In the genomic region with DNA sequence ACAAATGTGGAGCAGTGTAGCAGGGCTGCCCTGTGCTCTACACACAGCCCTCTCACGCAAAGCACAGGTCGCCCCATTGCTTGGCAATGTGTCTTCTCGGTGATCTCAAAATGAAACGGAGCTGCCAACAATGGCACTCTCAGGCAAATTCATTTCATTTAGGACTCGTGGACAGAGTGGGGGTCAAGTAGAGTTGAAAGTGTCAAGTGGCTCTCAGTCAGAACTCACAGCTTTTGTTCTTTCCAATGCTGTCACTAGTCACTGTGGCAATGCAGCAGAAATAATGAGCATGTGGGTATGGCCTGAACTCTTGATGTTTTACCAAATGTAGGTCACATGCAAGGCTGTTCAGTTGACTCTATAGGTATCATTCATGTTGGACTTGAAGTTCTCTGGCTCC, we compare ENCODE assay signal across 24 mouse cellular contexts.
DNase-seq lines count a peak whose midpoint lies in the region; ATAC-seq and TF ChIP-seq lines count a peak whose summit lies in the region.
"Had no signal": no experiment of that assay in that cellular context is flagged by ENCODE, and none has a peak within 500 bp of the region (broad histone marks: within the 10 kb centered on the region; RNA-seq: fewer than 3 reads in every experiment).

No protein-coding gene starts in this region.

- peak; percentile 61; the same call in 1 of the 2 replicates for ATAC-seq in cerebellum, adult (ENCODE audit: insufficient number of reproducible peaks, low FRiP score, low TSS enrichment)
- ATAC-seq in frontal cortex, adult (ENCODE audit: low TSS enrichment), result 0 out of 2 replicates have a peak, but pooled peaks have one; percentile 15
- ATAC-seq in neural tube, embryonic 11.5 days (ENCODE audit: insufficient read depth, low FRiP score, low TSS enrichment), result no peak; the same call in 1 of the 2 replicates
- no peak for ATAC-seq in midbrain, embryonic 14.5 days (ENCODE audit: low FRiP score, low TSS enrichment)
- ATAC-seq: activated CD4-positive, CD25-positive, alpha-beta regulatory T cell, adult 4 months; CD4-positive, CD25-positive, alpha-beta regulatory T cell, adult 4 months; forebrain, embryonic 16.5 days; hindbrain, embryonic 16.5 days; inflammation-experienced regulatory T-cells, adult 6 months; intestine, postnatal 0 days had no signal

- DNase-seq in cerebellum, adult 11-12 months, result no peak
- DNase-seq in frontal cortex, adult 2 months (ENCODE audit: extremely low spot score in 1 of 2, low spot score in 1 of 2), result no peak
- DNase-seq in brain, embryonic 14.5 days (ENCODE audit: low read depth), result peak; percentile 25
- peak; percentile 33 for DNase-seq in neural tube, embryonic 11.5 days (ENCODE audit: low spot score)
- no peak for DNase-seq in layer of hippocampus, adult 18-20 months (ENCODE audit: low spot score in 2 of 2)
- no peak for DNase-seq in midbrain, embryonic 14.5 days
- DNase-seq: adrenal gland, postnatal 14 days; B cell, adult 2 months; cerebellum, postnatal 36 days; gastrocnemius, adult 2 months; gastrocnemius, postnatal 25 days had no signal

- H3K9ac ChIP-seq in neural tube, embryonic 11.5 days (ENCODE audit: low read length), result no peak overlapping the region
- H3K9ac ChIP-seq in midbrain, embryonic 14.5 days (replicated peaks; ENCODE audit: low read length), result no peak overlapping the region
- H3K9ac ChIP-seq: embryonic facial prominence, embryonic 13.5 days; forebrain, embryonic 12.5 days; heart, embryonic 12.5 days had no signal

- no peak overlapping the region for H3K4me3 ChIP-seq in neural tube, embryonic 11.5 days (ENCODE audit: low read depth, low read length)
- H3K4me3 ChIP-seq in midbrain, embryonic 14.5 days (replicated peaks; ENCODE audit: low read depth, low read length), result no peak overlapping the region
- H3K4me3 ChIP-seq: embryonic facial prominence, embryonic 13.5 days; forebrain, embryonic 12.5 days; gastrocnemius, adult 2 months; heart, embryonic 12.5 days; hindbrain, embryonic 10.5 days had no signal

- no peaks in the 10 kb centered on the region for H3K9me3 ChIP-seq in neural tube, embryonic 11.5 days (ENCODE audit: control insufficient read depth, low read length)
- H3K9me3 ChIP-seq in midbrain, embryonic 14.5 days (ENCODE audit: control insufficient read depth, low read length), result no peaks in the 10 kb centered on the region
- H3K9me3 ChIP-seq: embryonic facial prominence, embryonic 13.5 days; forebrain, embryonic 12.5 days; G1E; heart, embryonic 12.5 days; hindbrain, embryonic 10.5 days had no signal

- TF ChIP-seq CTCF in brain, embryonic 14.5 days (IDR thresholded peaks at IDR 0.05; ENCODE audit: borderline replicate concordance, extremely low read depth, insufficient read depth, insufficient read length), result no peak

- peaks cover 3% of the 10 kb centered on the region; the same call in 1 of the 2 replicates for H3K4me1 ChIP-seq in neural tube, embryonic 11.5 days (ENCODE audit: control insufficient read depth, insufficient read depth, low read length)
- no peaks in the 10 kb centered on the region for H3K4me1 ChIP-seq in midbrain, embryonic 14.5 days (ENCODE audit: control insufficient read depth, insufficient read depth, low read length)
- H3K4me1 ChIP-seq: embryonic facial prominence, embryonic 13.5 days; forebrain, embryonic 12.5 days; heart, embryonic 12.5 days; hindbrain, embryonic 10.5 days had no signal

- TF ChIP-seq POLR2A in brain, embryonic 14.5 days (IDR thresholded peaks at IDR 0.05; ENCODE audit: borderline replicate concordance, extremely low read depth, insufficient read depth, insufficient read length, poor library complexity, severe bottlenecking), result no peak

- no peak overlapping the region for H3K4me2 ChIP-seq in neural tube, embryonic 11.5 days (ENCODE audit: low read depth)
- H3K4me2 ChIP-seq in midbrain, embryonic 14.5 days (ENCODE audit: low read length), result no peak overlapping the region
- H3K4me2 ChIP-seq: embryonic facial prominence, embryonic 13.5 days; forebrain, embryonic 12.5 days; heart, embryonic 12.5 days had no signal

- no peaks in the 10 kb centered on the region for H3K36me3 ChIP-seq in neural tube, embryonic 11.5 days (ENCODE audit: control insufficient read depth, insufficient read depth, low read length)
- no peaks in the 10 kb centered on the region for H3K36me3 ChIP-seq in midbrain, embryonic 14.5 days (ENCODE audit: control insufficient read depth, insufficient read depth, low read length)
- H3K36me3 ChIP-seq: embryonic facial prominence, embryonic 13.5 days; forebrain, embryonic 12.5 days; G1E; heart, embryonic 12.5 days; hindbrain, embryonic 10.5 days had no signal

- H3K27ac ChIP-seq in neural tube, embryonic 11.5 days (ENCODE audit: low read depth, low read length), result no peak overlapping the region
- no peak overlapping the region for H3K27ac ChIP-seq in midbrain, embryonic 14.5 days (replicated peaks; ENCODE audit: low read depth, low read length)
- H3K27ac ChIP-seq: embryonic facial prominence, embryonic 13.5 days; forebrain, embryonic 12.5 days; gastrocnemius, adult 2 months; hindbrain, embryonic 10.5 days had no signal

- WGBS in neural tube, embryonic 11.5 days, result 36% methylated on average over 5 of the region's 5 CpGs
- 69% methylated on average over 5 of the region's 5 CpGs for WGBS in midbrain, embryonic 14.5 days

- H3K27me3 ChIP-seq in neural tube, embryonic 11.5 days (ENCODE audit: control insufficient read depth, insufficient read depth, low read length), result no peaks in the 10 kb centered on the region
- H3K27me3 ChIP-seq in midbrain, embryonic 14.5 days (ENCODE audit: control insufficient read depth, insufficient read depth, low read length), result no peaks in the 10 kb centered on the region
- H3K27me3 ChIP-seq: embryonic facial prominence, embryonic 13.5 days; forebrain, embryonic 12.5 days; heart, embryonic 12.5 days had no signal

Comparison
In these comparisons a context has a peak if more than half of its experiments do, and no peak if none do; other contexts are left out.
1. ATAC-seq: peak in cerebellum, adult (single experiment) and frontal cortex, adult (single experiment); none in neural tube, embryonic 11.5 days (single experiment) and midbrain, embryonic 14.5 days (single experiment).
2. DNase-seq: peak in brain, embryonic 14.5 days (single experiment) and neural tube, embryonic 11.5 days (single experiment); none in cerebellum, adult 11-12 months (single experiment), frontal cortex, adult 2 months (0 of 2), layer of hippocampus, adult 18-20 months (0 of 2) and midbrain, embryonic 14.5 days (single experiment).